Mouse (Mus musculus) liver, embryonic 14.5 days (tissue): Measurements from ENCODE around the gene Olfr523. TPM values are rescaled to one million over a fixed set of nuclear protein-coding genes. Genes with fewer than 3 reads are reported as not detected.

ENCODE experiments used
- ATAC-seq: fragments of 200-750 bp; cut with Nextera tagmentation; 2 replicates; pipeline ENCODE4 v1.8.0; 2017; ENCODE audit warnings: moderate number of reproducible peaks, mild to moderate bottlenecking, moderate library complexity; ENCODE audit not compliant: insufficient read depth
- DNase-seq, 3 experiments: peaks; one replicate each; pipeline ENCODE4 v3.0.0-alpha.2; 2012 to 2013; ENCODE audit warnings: low read depth in 3 of 3, low spot score in 3 of 3
- H3K27ac ChIP-seq: fragments of 300-500 bp; sonication (generic); 2 replicates; pipeline ENCODE4 v1.5.1; 2014; ENCODE audit warnings: moderate library complexity, mild to moderate bottlenecking, control low read depth, inconsistent platforms
- H3K27me3 ChIP-seq: fragments of 300-500 bp; sonication (generic); 2 replicates; pipeline ENCODE4 v1.6.1; 2014; ENCODE audit warnings: mild to moderate bottlenecking, low read length, moderate library complexity; ENCODE audit not compliant: control insufficient read depth, insufficient read depth
- H3K36me3 ChIP-seq: fragments of 300-500 bp; sonication (generic); replicated peaks from 2 replicates; pipeline ENCODE4 v1.6.1; 2014; ENCODE audit warnings: low read depth; ENCODE audit not compliant: control insufficient read depth, insufficient read depth
- H3K4me1 ChIP-seq, 2 experiments: fragments of 200-500 bp in 1 of 2; fragments of 300-500 bp in 1 of 2; sonication (generic) in 1 of 2; replicated peaks; 2 replicates each; pipeline ENCODE4 v1.6.1; 2012 to 2014; ENCODE audit warnings: antibody characterized with exemption in 1 of 2, inconsistent platforms in 1 of 2, low read length in 1 of 2; ENCODE audit not compliant: control insufficient read depth in 2 of 2, insufficient read depth in 2 of 2
- H3K4me2 ChIP-seq: fragments of 300-500 bp; sonication (generic); 2 replicates; pipeline ENCODE4 v1.6.1; 2014; ENCODE audit warnings: low read depth, mild to moderate bottlenecking, control low read depth, moderate library complexity
- H3K4me3 ChIP-seq, 2 experiments: fragments of 200-500 bp in 1 of 2; fragments of 300-500 bp in 1 of 2; sonication (generic) in 1 of 2; 2 replicates each; pipeline ENCODE4 v1.5.1; 2012 to 2014; ENCODE audit warnings: low read depth in 2 of 2, low read length in 2 of 2, mild to moderate bottlenecking in 2 of 2, control low read depth in 1 of 2, inconsistent platforms in 1 of 2, moderate library complexity in 1 of 2; ENCODE audit not compliant: insufficient read depth in 1 of 2
- H3K9ac ChIP-seq: fragments of 300-500 bp; sonication (generic); replicated peaks from 2 replicates; pipeline ENCODE4 v1.6.1; 2014; ENCODE audit warnings: mild to moderate bottlenecking, control low read depth, moderate library complexity
- H3K9me3 ChIP-seq: fragments of 300-500 bp; sonication (generic); 2 replicates; pipeline ENCODE4 v1.6.1; 2016; ENCODE audit warnings: low read length, mixed read lengths; ENCODE audit not compliant: control insufficient read depth
- CTCF ChIP-seq: IDR thresholded peaks from 2 replicates; pipeline ENCODE4 v1.5.1; 2016; ENCODE audit warnings: antibody characterized with exemption, low read depth, control low read depth
- EP300 ChIP-seq: IDR thresholded peaks from 2 replicates; pipeline ENCODE4 v1.6.1; 2016; ENCODE audit warnings: antibody characterized with exemption, low read depth
- WGBS: fragments of 180-500 bp; shearing (Covaris S2); extraction: QIAGEN DNeasy Blood & Tissue Kit; methylation state at CpG from one replicate; pipeline ENCODE4 v1.1.7; 2014; ENCODE audit not compliant: insufficient replicate concordance; 5-methylcytosine and 5-hydroxymethylcytosine counted together
- polyA plus RNA-seq, 2 experiments: library from polyadenylated mRNA; depleted of rRNA in 1 of 2; stranded (reverse) in 1 of 2; unstranded in 1 of 2; fragments of >200 nt; fragmentation: Nextera tagmentation in 1 of 2; extraction: Ambion mirVana in 1 of 2; gene quantifications; 2 replicates each; pipeline versions ENCODE4 v1.2.1 to v1.2.3; 2012 to 2014

Olfr523 gene
- polyA plus RNA-seq, 2 experiments, result not detected

DNA sequence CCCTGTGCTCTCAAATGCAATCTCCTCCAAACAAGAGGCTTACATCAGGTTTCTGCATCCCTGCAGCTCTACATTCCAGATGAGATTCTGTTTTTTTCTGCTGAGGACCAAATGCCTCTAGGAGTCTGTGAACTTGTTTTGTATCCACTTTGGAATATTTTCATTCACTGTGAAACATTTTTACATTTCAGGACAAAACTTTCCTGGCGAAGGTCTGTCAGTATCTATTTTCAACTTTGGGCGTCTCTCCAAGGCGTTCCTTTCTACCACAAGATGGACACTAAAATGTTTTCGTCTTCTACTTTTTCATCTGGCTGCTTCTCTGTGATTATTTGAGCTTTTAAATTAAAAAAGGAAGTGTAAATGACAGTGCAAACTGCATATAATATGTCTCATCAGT is 21.0 kb downstream of the Olfr523 start:
- ATAC-seq (no peak), DNase-seq (no peak)
- H3K27me3 ChIP-seq, result no peaks in the 10 kb centered on the region
- no peak overlapping the region for H3K9ac ChIP-seq
- WGBS, result 56% methylated on average over 4 of the region's 4 CpGs
- no peaks in the 10 kb centered on the region for H3K9me3 ChIP-seq
- TF ChIP-seq CTCF (no peak), EP300 (no peak)
- no peak overlapping the region for H3K27ac ChIP-seq
- H3K36me3 ChIP-seq, result no peaks in the 10 kb centered on the region
- peaks cover 0 to 4% of the 10 kb centered on the region in 2 experiments; a peak in 2 of 4 replicates for H3K4me1 ChIP-seq
- no peak overlapping the region for H3K4me2 ChIP-seq
- H3K4me3 ChIP-seq, result no peak overlapping the region

- Histone ChIP-seq H3K27me3 (no peaks in the 10 kb centered on the region), H3K4me2 (no peak overlapping the region), H3K4me1 (peaks cover 0 to 6% of the 10 kb centered on the region in 2 experiments; a peak in 3 of 4 replicates), H3K36me3 (no peaks in the 10 kb centered on the region), H3K9me3 (no peaks in the 10 kb centered on the region), H3K27ac (no peak overlapping the region), H3K4me3 (no peak overlapping the region), H3K9ac (no peak overlapping the region)
- DNase-seq (no peak), ATAC-seq (no peak)
- TF ChIP-seq EP300 (no peak), CTCF (no peak)
- WGBS, result 52% methylated on average over 8 of the region's 8 CpGs
These were observed 23.0 kb downstream of the Olfr523 start for GRCm38 (mm10) chr7:140196002-140196401.

DNA sequence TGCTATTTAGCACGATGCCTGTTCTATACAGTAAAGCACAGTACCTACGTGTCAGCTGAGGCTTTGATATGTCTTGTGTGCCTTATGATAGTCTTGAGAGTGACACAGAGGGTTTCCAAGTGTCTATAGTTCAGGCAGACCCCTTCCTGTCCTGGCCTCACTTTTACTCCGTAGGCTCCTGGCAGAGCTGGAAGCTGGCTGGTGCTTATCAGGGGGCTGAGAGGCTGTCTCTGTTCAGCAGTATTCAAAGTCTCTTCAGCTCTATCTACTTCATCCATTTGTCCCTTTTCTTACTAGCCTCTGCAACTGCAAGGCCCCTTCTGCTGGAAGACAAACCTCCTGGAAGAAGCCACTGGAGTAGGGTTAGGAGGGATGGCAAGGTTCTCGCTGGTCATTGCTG is 28.1 kb downstream of the Olfr523 start:
- no peak overlapping the region for H3K27ac ChIP-seq
- DNase-seq, result no peak
- H3K27me3 ChIP-seq, result no peaks in the 10 kb centered on the region
- no peaks in the 10 kb centered on the region for H3K9me3 ChIP-seq
- peak; percentile 56; the same call in 1 of the 2 replicates for ATAC-seq
- no peak overlapping the region for H3K9ac ChIP-seq
- no peak for TF ChIP-seq CTCF
- H3K36me3 ChIP-seq, result no peaks in the 10 kb centered on the region
- H3K4me3 ChIP-seq, result no peak overlapping the region
- WGBS, result 46% methylated on average over 4 of the region's 4 CpGs
- H3K4me2 ChIP-seq, result no peak overlapping the region
- peaks cover 0 to 10% of the 10 kb centered on the region in 2 experiments; a peak in 3 of 4 replicates for H3K4me1 ChIP-seq

- Histone ChIP-seq H3K4me3 (no peak within 1 kb of the TSS), H3K4me2 (no peak within 1 kb of the TSS), H3K9ac (no peak within 1 kb of the TSS), H3K36me3 (no peaks in the 10 kb centered on the region), H3K27ac (no peak within 1 kb of the TSS), H3K27me3 (no peaks in the 10 kb centered on the region), H3K9me3 (no peaks in the 10 kb centered on the region), H3K4me1 (peaks cover 10 to 28% of the 10 kb centered on the region in 2 experiments)
- DNase-seq (no peak), ATAC-seq (no peak)
- no peak for TF ChIP-seq EP300
These were observed 32.8 kb downstream of the Olfr523 start, which contains the start of gene Olfr524 for GRCm38 (mm10) chr7:140205864-140206263. TSS of gene Olfr524 (minus strand) at chr7:140205964.

DNA sequence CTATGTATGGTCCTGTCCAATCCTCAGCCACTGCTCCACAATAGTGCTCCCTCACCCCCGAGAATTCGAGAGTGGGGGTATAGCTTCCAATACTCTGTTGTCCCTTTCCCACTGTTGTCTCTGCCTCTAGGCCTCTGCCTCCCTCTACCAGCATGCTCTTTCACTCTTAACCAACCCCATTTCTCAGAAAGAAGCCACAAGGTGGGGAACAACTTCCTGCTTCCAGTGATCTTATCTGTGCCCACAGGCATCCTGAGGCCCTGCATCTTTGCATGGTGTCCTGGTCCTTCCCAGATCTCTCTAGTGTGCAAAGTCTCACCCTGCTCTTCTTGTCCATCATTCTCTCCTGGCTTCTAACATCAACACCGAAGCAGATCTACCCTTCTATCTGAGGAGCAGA is 33.9 kb downstream of the Olfr523 start:
- no peak overlapping the region for H3K4me2 ChIP-seq
- peak; percentile 32; the same call in 1 of the 2 replicates for ATAC-seq
- no peaks in the 10 kb centered on the region for H3K9me3 ChIP-seq
- H3K36me3 ChIP-seq, result no peaks in the 10 kb centered on the region
- peaks cover 10 to 27% of the 10 kb centered on the region in 2 experiments for H3K4me1 ChIP-seq
- no peaks in the 10 kb centered on the region for H3K27me3 ChIP-seq
- H3K4me3 ChIP-seq, result no peak overlapping the region
- DNase-seq, result peak in 1 of 3 experiments; percentile 17
- WGBS, result 29% methylated on average over 3 of the region's 3 CpGs
- no peak overlapping the region for H3K27ac ChIP-seq
- no peak overlapping the region for H3K9ac ChIP-seq
- TF ChIP-seq CTCF, result no peak
- TF ChIP-seq EP300, result no peak
